Mouse (Mus musculus) olfactory bulb, adult 2 months (tissue): ENCODE results near the gene Spata1.

ENCODE experiments used
- CTCF ChIP-seq: fragments of 200-500 bp; IDR thresholded peaks from 2 replicates; pipeline ENCODE4 v1.5.1; 2012; ENCODE audit warnings: low read depth, mild to moderate bottlenecking, low read length, moderate library complexity; ENCODE audit not compliant: insufficient read depth
- POLR2A ChIP-seq: fragments of 200-500 bp; IDR thresholded peaks from 2 replicates; pipeline ENCODE4 v1.6.1; 2012; ENCODE audit warnings: mild to moderate bottlenecking, low read depth, low read length, moderate library complexity; ENCODE audit not compliant: insufficient read depth

DNA sequence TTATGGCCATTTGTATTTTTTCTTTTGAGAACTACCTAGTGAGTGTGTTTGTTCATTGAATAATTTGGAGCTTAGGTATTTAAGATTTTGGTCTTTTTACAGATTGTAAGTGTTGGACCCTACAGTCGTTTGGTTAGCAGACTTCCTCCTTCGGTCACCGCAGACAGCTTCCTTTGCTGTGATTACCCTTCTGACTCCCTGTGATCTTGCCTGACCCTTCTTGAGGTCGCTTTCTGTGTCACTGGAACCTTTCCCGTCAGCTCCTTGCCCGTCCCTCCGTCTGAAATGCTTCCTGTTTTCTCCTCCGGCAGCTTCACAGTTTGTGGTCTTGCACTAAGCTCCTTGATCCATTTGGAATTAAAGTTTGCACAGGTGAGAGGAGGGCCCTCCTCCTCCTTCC lies 77.8 kb downstream of the Spata1 start:
- no peak for TF ChIP-seq POLR2A
- no peak for TF ChIP-seq CTCF
